Mouse (Mus musculus) CH12.LX (cell line): ENCODE measurements around the gene Gm8122.
"Not testable (repeated sequence)": the region's sequence is repeated elsewhere in the genome, so short reads cannot be mapped to it uniquely, and the experiment has no call there.

Experiments
- CHD1 ChIP-seq: IDR thresholded peaks from 2 replicates; pipeline ENCODE4 v1.6.1; 2012; ENCODE audit warnings: low read depth, low read length, improper control_type of control experiment, inconsistent platforms
- CTCF ChIP-seq, 2 experiments: IDR thresholded peaks in 1 of 2; conservative IDR thresholded peaks in 1 of 2; 2 replicates each; pipeline ENCODE4 v1.5.1; 2011 to 2012; ENCODE audit warnings: low read depth in 2 of 2, low read length in 2 of 2, improper control_type of control experiment in 1 of 2, inconsistent platforms in 1 of 2, mild to moderate bottlenecking in 1 of 2, moderate library complexity in 1 of 2
- GABPA ChIP-seq: IDR thresholded peaks from 2 replicates; pipeline ENCODE4 v1.6.1; 2012; ENCODE audit warnings: low read depth, low read length, improper control_type of control experiment, inconsistent platforms; ENCODE audit not compliant: insufficient replicate concordance
- PAX5 ChIP-seq: IDR thresholded peaks from 2 replicates; pipeline ENCODE4 v1.6.1; 2012; ENCODE audit warnings: low read length, inconsistent platforms, mixed read lengths
- USF1 ChIP-seq: IDR thresholded peaks from 2 replicates; pipeline ENCODE4 v1.6.1; 2014; ENCODE audit warnings: low read depth, mild to moderate bottlenecking, inconsistent platforms, low read length, improper control_type of control experiment
- ZKSCAN1 ChIP-seq: IDR thresholded peaks from 2 replicates; pipeline ENCODE4 v1.6.1; 2012; ENCODE audit warnings: low read depth, inconsistent platforms, low read length, improper control_type of control experiment, borderline replicate concordance

- not testable (repeated sequence) for TF ChIP-seq CTCF (conservative IDR thresholded peaks at IDR 0.05 in 1 of 2, IDR thresholded peaks at IDR 0.05 in 1 of 2; ENCODE audit: low read depth in 2 of 2, low read length in 2 of 2); PAX5; CHD1; ZKSCAN1; GABPA; USF1
Observed at GRCm38 (mm10) chr14:43275752-43276151, 40.6 kb upstream of the Gm8122 start.
